Mouse (Mus musculus): ENCODE measurements around the gene 4933427D14Rik.

DNA sequence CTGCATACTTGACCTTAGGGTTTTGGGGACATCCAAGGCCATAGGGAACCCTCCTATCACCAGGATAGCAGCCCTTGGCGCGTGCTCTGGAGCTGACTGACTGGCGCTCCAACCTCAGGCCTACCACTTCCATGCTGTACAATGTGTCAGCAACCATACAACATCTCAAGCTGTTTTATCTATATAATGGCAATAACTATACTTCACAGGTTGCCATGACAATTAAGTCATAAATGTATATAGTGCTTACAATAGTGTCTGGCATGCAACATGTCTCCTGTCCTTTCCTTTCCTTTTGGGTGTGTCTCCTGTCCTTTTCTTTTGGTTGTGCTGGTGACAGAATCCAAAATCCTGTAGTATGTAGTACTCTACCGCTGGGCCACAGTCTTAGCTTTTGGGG is 48.4 kb upstream of the 4933427D14Rik start:
- TF ChIP-seq CTCF (IDR thresholded peaks at IDR 0.05 in 2 of 3, conservative IDR thresholded peaks at IDR 0.05 in 1 of 3; ENCODE audit: control insufficient read depth in 1 of 3, insufficient read depth in 1 of 3, low read depth in 2 of 3, low read length in 3 of 3, poor library complexity in 1 of 3, severe bottlenecking in 1 of 3) (no peak), ELF1 (IDR thresholded peaks at IDR 0.05; ENCODE audit: low read depth, low read length) (no peak), MAX (IDR thresholded peaks at IDR 0.05; ENCODE audit: low read length) (no peak), EP300 (IDR thresholded peaks at IDR 0.05; ENCODE audit: low read depth in 1 of 2, low read length in 2 of 2) (no peak), GABPA (IDR thresholded peaks at IDR 0.05; ENCODE audit: low read depth, low read length) (no peak), MAFK (IDR thresholded peaks at IDR 0.05; ENCODE audit: borderline replicate concordance, low read depth, low read length) (no peak), ZC3H11A (IDR thresholded peaks at IDR 0.05; ENCODE audit: low read depth, low read length) (no peak), GATA1 (IDR thresholded peaks at IDR 0.05; ENCODE audit: low read depth, low read length) (no peak), CHD1 (IDR thresholded peaks at IDR 0.05; ENCODE audit: low read depth, low read length) (no peak), POLR2A (IDR thresholded peaks at IDR 0.05; ENCODE audit: control insufficient read depth in 1 of 2, insufficient read depth in 1 of 2, low read depth in 1 of 2, low read length in 2 of 2, poor library complexity in 1 of 2) (no peak), USF1 (IDR thresholded peaks at IDR 0.05; ENCODE audit: low read depth, low read length) (no peak), POLR2AphosphoS2 (IDR thresholded peaks at IDR 0.05; ENCODE audit: low read length) (no peak), MXI1 (IDR thresholded peaks at IDR 0.05; ENCODE audit: low read depth, low read length) (no peak), TCF12 (IDR thresholded peaks at IDR 0.05; ENCODE audit: low read depth, low read length) (no peak)

Measured in MEL (cell line).